Mouse (Mus musculus): Measurements from ENCODE around the gene Eif2b1.
A peak's percentile ranks its signal among the peaks of the same experiment; 100 is the strongest.
"Not testable (repeated sequence)": the region's sequence is repeated elsewhere in the genome, so short reads cannot be mapped to it uniquely, and the experiment has no call there.

The Eif2b1 gene

GRCm38 (mm10) chr5:124578633-124579317 lies at the start of gene Eif2b1, which contains the start of gene Gtf2h3:
Gene Eif2b1, minus strand, starts transcription at chr5:124579131.
Gene Gtf2h3, plus strand, starts transcription at chr5:124579140.
- peak; percentile 98 for DNase-seq (ENCODE audit: low read depth)

DNA sequence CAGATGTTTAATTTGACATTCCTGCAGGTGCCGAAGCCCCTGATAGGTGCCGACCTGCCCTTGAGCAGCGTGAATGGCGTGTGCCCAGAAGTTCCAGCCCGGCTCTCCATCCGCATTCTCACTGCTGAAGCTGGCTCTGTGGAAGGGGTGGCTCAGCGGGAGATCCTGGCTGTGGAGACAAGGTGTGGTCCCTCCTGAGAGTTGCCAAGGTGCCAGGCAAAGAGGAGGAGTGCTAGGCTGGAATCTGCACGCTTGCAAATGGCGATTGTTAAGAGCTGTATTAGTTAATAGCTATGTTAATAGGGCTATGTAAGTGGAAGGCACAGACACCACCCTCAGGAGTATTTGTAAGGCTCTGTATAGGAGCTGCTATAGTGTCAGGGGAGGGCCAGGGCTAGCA lies 45.4 kb upstream of the Eif2b1 start:
- DNase-seq (ENCODE audit: low read depth): no peak

DNA sequence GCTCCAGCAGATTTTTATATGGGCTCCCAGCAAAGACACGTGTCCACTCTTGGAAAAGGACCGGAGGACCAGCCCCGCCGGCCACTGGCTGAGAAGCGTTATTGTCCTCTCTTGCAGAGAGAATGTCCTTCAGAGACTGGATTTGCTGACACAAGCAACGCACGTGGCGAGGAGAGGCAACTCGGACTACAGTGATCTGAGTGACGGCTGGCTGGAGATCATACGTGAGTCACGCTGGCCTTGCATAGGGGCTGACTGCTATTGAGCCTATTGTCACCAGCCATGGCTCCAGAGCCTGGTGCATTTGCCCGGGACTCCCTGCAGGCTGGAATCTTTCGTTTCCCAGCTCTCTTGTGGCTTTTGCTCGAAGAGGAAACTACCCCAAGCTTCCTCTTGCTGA lies 44.0 kb upstream of the Eif2b1 start:
- no peak for DNase-seq (ENCODE audit: low read depth)

DNA sequence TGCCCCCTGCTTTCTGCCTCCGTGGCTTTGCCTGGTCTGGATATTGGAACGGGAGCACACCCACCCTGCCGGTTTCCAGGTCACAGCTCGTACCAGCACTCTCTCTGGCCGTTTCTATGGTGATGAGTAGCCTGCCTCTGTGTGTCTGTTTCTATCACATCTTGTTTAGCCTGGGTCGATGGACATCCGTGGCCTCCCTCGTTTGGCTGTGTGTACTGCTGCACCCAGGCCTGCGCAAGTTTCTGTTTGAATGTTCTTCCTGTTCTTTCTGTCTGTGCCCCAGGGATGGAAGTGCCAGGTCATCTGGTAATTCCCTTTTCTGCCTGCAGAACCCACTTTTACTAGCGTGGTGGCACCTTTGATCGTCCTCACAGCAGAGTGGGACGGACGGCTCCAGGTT lies 42.4 kb upstream of the Eif2b1 start:
- DNase-seq (ENCODE audit: low read depth): no peak

- DNase-seq (ENCODE audit: low read depth): no peak
Measured at GRCm38 (mm10) chr5:124618711-124619110, 39.8 kb upstream of the Eif2b1 start.

- DNase-seq (ENCODE audit: low read depth): no peak
Measured at GRCm38 (mm10) chr5:124614709-124615108, 35.8 kb upstream of the Eif2b1 start.

DNA sequence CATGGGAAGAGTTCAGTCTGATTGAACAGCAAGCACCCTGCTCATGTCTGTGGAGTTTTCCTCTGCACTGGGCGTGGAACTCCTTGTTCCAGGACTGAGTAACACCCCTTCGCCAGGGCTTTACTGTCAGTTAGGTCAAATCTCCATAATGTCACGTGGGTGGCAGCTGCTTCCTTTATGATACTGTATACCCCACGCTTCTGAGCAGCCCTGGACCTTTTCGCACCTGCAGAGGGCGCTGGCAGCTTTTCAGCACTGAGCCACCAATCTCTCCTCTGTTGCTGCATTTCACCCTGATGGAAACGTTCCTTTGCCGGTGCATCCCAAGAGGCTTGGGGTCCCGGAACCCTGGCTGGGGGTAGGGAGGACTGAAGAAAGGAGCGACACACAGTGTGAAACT lies 32.0 kb upstream of the Eif2b1 start:
- no peak for DNase-seq (ENCODE audit: low read depth)

DNA sequence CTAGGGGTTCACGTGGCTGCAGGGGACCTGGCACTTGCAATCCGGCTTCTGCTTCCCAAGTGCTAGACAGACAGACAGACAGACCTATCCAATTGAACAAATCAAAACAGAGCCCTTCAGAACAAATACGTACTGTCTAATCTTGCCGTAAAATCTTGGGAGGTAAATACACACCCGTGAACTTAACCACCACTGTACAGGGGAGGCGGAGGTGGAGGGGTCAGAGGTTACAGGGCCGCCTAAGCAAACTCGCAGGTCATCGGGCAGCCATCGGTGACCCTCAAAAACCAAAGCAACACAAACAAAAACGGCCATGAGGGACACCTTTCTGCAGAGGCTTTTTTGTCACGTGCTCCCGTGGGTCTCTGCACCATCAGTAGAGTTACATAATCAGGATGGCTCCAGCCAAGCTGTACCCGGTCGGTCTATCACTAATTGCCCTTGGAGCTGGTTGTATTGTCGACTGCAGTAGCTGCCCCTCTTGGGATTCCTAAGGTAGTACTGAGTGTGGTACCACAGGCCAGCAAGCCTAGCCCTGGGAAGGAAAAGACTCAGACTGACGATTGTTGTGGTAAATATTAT lies 26.2 kb upstream of the Eif2b1 start:
- DNase-seq (ENCODE audit: low read depth): no peak

DNA sequence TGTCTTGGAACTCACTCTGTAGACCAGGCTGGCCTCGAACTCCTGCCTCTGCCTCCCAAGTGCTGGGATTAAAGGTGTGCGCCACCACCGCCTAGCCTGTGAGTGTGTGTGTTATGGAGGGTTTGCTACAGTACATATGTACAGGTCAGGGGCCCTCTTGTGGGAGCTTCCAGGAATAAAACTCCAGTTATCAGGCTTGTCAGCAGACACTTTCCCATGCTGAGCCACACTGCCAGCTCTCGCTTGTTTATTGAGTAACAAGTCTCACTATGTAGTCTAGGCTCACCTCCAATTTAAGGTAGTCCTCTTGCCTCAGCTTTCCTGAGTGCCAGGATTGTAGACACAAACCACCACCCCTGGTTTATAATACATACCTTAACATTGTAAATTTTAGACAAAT lies 25.4 kb upstream of the Eif2b1 start:
- peak; percentile 12 for DNase-seq (ENCODE audit: low read depth)

- peak; percentile 80 for DNase-seq (ENCODE audit: low read depth)
Measured at GRCm38 (mm10) chr5:124602349-124602748, 23.4 kb upstream of the Eif2b1 start.

GRCm38 (mm10) chr5:124599726-124600125 lies 20.8 kb upstream of the Eif2b1 start:
- DNase-seq (ENCODE audit: low read depth): not testable (repeated sequence)

DNA sequence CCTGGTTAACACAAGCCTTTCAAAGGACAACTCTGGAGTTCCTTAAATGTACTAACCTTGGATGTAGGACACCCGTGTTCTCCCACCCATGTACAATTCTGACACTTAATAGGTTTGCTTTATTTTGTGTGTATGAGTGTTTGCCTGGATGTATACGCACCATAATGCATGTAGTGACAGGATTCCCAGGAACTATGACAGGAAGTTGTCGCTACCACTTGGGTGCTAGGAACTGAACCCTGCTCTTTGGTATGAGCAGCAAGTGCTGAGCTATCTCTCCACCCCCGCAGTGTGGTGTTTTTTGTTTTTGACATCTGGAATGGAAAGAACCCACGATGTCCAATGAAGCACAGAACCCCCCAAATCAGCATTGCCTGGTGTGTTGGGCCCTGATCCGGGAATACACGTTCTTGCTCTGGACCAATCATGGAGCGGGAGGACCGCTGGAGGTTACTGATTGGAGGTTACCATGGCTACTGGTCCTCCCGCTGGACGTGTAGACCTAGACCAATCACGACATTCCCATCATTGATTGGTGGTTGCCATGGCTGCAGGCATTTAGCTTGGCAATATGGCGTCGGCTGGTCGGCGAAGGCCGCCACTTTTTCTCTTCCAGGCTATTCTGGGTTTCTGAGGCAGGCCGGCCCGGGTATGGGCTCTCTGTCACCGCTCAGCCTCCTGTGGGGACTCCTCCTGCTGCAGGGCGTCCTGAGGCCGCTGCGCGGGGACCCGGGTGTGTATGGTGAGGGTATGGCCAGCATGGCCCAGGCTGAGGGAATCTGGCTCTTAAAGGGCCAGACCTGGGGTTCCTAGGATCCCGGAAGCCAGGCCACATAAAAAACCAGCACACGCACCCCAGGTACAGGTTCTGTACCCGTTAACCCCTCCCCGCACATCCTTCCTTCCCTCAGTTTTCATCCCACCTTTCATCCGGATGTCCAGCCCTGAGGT lies 19.6 kb upstream of the Eif2b1 start:
- DNase-seq (ENCODE audit: low read depth): peak; percentile 97

DNA sequence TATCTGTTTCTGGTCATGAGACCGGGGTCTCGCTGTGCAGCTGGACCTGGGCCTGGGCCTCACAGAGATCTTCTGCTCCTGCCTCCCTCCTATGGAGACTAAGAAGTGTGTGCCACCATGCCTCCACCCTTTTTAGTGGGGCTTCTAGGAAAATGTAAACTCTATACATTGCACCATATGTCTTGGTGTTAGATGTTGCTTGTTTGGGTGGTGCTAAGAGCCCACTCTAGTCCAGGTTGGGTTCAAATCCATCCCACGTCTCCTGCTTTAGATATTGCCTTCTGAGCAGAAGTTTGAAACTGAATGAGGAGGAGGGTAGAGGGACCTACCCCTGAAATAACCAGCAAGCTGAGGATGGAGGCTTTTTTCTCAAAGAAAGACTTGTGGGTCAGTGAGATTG lies 13.8 kb upstream of the Eif2b1 start:
- no peak for DNase-seq (ENCODE audit: low read depth)

DNA sequence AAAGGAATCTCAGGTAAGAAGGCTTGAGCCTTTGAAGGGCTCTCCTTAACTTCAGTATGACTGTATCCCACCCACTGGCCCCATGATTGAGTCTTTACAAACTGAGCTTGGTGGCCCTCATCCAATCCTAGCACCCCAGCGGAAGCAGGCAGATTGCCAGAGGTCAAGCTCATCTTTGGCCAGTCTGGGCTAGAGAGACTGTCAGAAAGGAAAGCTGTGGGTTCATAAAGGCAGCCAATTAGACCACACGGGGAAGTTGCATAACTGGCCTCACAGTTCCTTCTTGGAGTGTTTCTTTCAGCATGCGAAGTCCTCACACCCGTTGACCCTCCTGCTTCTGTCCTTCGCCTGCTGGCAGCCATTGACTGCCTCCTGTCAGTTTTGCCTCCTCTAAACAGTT lies 3.6 kb upstream of the Eif2b1 start:
- DNase-seq (ENCODE audit: low read depth): peak; percentile 36

DNA sequence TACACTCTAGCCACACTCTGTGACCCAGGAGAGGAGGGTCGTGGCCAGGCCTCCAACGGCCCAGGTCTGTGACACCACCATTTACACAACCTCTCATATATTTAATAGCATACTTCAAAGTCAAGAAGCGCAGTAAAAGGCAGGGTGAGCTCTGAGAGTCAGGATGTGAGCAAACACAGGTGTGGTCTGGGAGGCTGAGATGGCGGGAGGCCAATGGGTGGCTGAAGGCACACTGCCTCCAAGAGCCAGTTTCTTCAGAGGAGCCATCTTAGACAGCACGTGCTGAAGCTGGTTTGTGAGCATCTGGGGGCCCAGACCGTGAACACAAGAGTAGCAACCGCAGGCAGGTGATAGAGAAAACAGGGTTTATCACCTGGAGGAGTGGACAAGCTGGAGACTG lies 3.5 kb downstream of the Eif2b1 start:
- no peak for DNase-seq (ENCODE audit: low read depth)

DNA sequence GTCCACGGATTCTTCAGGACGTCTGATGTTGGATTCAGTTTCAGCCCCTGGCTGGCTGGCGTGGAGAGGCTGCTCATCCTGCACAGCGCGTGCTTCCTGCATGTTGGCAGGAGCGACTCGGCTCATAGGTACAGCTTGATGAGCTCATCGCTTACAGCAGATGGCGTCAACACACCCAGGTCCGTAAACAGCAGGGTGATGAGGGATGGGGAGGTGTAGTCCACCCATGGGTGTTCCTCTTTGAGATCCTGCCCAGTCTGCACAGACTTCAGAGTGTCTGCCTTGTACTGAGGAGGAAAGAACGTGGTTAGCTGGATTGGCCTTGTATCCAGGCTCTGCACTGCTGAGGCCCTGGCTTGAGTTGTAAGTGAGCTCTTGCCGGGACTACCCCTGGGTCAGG lies 7.9 kb downstream of the Eif2b1 start:
- DNase-seq (ENCODE audit: low read depth): no peak

DNA sequence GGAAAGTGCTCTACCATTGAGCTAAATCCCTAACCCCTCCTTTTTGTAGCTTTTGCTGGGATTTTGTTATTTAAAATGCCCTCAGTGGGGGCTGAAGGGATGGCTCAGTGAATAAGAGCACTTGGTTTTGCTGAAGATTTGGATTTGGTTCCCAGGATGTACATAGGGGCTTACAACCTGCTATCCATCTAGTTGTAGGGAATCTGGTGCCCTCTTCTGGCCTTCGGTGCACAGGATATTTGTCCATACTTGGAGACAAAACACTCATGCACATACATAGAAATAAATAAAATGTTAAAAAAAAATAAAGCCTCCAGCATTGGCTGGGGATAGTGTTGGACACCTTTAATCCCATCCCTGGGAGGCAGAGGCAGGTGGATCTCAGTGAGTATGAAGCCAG lies 23.8 kb downstream of the Eif2b1 start:
- DNase-seq (ENCODE audit: low read depth): peak; percentile 77

- no peak for DNase-seq (ENCODE audit: low read depth)
Measured at GRCm38 (mm10) chr5:124553607-124554006, 25.3 kb downstream of the Eif2b1 start.

DNA sequence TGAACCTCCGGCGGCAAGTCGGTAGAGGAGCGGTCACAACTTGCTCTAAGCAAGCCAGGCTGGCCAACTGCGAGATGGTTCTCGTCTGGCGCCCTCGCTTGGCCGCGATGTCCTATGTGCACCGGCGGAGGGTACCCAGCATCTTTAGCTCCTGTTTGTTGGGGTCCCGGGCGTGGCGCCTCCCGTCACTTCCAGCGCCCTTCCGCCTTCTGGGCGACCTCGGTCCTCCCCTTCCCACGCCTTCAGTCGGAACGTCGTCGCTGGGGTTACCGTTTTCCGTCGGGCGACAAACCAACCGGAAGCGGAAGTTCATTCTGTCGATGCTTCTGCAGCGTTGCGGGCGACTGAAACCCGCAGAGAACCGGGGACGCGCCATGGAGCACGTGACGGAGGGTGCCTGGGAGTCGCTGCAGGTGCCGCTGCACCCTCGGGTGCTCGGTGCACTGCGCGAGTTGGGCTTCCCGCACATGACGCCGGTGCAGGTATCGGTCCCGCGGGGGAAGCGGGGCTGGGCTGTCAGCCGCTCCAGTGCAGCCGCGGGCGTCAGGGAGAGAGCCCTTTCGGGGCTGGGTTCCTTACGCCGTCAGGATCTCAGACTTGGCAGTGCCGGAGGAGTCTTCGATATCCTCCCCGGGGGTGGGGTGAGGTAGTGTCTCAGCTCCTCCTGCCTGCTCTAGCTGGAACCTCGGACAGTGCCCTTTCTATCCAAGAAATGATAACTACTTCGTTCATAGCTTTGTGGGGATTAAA lies 26.2 kb downstream of the Eif2b1 start, which contains the start of gene Ddx55:
Ddx55 (plus strand) TSS at position 307 of the 750 bp plus-strand sequence.
- peak; percentile 89 for DNase-seq (ENCODE audit: low read depth)

DNA sequence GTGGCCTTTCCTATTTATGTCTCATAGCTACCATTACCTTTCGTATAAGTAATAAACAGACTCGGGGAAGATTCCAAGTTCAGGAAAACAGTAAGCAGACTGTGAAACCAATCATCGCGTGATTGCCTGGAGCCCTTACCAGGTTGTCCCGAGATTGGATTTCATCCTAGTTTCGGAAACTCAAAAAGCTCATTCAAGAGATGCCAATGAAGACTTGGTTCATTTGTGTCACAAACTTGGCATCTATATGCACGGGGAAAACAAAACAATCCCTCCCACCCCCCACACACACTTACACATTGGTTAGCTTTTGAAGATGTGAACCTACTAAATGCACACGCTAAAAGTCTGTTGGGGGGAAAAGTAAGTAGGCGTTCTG lies 26.8 kb downstream of the Eif2b1 start:
- peak; percentile 17 for DNase-seq (ENCODE audit: low read depth)

DNA sequence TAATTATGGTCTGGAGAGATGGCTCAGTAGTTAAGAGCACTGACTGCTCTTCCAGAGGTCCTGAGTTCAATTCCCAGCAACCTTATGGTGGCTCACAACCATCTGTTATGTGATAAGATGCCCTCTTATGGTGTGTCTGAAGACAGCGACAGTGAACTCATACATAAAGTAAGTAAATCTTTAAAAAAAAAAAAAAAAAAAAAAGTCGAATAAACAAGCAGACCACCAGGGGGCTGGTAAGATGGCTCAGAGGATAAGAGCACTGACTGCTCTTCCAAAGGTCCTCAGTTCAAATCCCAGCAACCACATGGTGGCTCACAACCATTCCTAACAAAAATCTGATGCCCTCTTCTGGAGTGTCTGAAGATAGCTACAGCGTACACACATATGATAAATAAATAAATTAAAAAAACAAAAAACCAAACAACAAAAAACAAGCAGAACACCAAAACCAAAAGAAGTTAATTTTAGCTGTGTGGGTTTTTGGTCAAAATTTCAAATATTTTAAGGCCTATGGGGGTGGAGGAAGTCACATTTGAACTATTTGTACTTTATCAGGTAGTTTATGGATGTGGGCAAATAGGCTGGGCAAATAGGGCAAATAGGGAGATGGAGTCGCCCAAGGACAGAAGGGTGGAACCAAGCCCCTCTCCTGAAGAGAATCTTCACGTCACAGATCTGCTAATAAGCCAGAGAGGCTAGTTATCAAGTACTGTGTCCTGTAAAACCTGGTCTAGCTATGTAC lies 27.4 kb downstream of the Eif2b1 start:
- peak; percentile 41 for DNase-seq (ENCODE audit: low read depth)

Data from NIH3T3 (cell line).